Mouse (Mus musculus): ENCODE data around the gene Tnpo2.

Tnpo2 gene

DNA sequence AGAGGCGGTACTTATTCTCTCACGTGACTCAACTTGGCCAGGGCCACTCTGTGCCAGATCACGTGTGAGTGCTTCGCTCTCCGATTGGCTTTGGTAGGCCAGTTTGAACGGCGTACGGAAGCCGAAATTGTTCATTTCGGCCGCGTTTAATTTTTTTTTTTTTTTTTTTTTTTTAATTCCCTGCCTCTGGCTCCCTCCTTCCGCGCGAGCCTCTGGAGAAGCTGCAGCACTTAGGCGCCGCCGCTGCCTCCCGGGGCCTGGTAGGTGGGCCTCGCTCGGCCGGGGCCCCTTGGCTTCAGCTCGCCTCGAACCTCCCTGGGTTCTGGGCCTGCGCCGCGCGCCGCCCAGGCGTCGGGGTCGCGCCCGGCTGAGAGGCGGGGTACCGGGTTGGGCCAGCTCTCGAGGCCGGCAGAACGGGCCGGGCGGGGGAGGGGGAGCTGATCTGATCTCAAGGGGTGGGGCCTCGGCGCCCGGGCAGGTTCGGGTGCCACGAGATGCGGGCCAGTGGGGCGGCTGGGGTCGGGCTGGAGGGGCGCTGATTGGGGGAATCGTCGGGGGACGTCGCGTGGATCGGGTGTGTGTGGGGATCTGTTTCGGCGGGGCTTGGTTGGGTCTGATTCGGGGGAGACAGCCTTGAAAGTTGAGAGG, at the start of gene Tnpo2:
Gene Tnpo2 (plus strand): TSS at position 198 of the 648 bp plus-strand sequence.
- peak; percentile 91 to 94 for DNase-seq

DNA sequence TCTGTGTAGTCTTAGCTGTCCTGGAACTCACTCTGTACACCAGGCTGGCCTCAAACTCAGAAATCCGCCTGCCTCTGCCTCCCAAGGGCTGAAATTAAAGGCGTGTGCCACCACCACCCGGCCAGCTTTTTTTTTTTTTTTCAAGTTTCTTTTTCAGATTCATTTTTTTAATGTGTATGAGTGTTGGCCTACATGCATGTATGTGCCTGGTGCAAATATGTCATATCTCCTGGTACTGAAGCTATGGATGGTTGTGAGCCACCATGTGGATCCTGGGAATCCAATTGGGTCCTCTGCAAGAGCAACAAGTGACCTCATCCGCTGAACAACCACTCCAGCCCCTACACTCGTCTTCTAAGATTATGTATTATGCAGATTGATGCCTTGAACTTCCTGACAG, 49.3 kb upstream of the Tnpo2 start:
- DNase-seq = no peak

DNA sequence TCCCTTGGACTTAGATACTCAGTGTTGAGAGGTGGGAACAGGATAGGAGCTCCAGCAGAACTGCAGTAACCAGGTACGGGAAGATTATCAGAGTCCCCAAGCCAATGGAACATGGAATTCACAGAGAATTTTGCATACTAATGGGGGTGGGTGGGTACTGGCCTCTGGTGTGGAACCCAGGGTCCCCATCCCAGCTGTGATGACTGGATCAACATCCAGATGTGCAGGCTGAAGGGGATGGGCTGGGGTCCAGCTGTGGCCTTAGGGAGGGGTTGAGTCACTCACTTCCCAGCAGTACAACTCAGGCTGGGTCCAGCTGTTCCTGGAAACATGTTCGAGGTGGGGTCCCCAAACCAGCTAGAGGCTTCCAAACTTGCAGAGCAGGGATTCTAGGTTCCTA, 48.8 kb upstream of the Tnpo2 start:
- no peak for DNase-seq

DNA sequence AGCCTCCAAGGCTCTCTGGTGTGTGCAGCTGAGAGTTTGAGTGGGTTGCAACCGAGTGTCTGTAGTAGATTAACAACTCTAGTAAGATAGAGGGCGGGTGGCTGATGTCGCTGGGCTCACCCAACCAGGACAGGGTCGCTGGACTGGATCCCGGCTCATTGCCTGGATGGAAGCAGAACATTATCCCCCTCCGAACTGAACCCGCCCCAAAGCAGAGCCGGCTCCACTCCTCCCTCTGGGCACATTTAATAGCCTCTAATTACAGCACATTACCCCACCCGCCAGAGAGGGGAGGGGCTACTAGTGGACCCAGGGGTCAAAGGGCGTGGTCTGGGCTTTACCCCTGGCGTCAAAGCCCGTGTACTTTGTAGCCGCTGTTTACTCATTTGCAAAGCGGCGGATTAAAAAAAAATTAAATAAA, 47.4 kb upstream of the Tnpo2 start:
- peak in 1 of 2 experiments; percentile 52 for DNase-seq

DNA sequence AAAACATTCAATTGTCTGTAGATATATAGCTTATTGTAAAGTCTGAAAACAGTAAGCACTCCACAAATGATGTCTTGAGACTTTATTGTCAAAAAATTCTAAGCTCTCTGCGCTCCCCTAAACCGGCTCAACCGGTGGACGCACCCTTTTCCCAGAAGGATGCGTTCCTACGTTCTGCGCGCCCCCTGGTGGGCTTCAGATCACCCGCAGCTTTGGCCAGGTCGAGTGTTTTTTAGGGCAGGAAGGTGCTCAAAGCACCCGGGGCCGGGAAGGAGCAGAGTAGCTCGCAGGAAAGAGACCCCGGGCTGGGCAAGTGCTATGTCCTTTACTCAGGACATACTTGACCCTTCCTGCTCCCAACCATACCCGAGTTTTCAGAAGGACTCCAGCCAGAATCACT, 46.9 kb upstream of the Tnpo2 start:
- DNase-seq = peak; percentile 94 to 95

DNA sequence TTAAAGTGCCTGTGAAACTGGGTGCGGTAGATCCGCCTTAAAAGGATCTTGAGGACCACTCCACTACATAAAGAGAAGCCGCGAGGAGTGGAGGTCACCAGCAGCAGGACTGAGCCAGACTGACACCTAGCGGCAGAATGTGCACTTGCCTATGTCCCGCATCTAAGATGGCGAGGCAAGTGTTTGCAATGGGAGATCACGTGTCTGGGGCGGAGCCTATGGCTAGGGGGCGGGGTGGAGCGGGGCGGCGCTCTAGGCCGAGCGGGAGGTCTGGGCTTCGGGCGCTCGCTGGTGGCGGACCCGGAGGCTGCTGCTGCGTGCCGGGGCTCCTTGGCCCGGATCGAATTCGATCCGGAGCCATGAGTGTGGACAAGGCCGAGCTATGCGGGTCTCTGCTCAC, 46.4 kb upstream of the Tnpo2 start, which contains the start of gene Hook2:
Gene Hook2 (plus strand): TSS at position 255 of the 400 bp plus-strand sequence.
- DNase-seq = peak; percentile 98 to 99

DNA sequence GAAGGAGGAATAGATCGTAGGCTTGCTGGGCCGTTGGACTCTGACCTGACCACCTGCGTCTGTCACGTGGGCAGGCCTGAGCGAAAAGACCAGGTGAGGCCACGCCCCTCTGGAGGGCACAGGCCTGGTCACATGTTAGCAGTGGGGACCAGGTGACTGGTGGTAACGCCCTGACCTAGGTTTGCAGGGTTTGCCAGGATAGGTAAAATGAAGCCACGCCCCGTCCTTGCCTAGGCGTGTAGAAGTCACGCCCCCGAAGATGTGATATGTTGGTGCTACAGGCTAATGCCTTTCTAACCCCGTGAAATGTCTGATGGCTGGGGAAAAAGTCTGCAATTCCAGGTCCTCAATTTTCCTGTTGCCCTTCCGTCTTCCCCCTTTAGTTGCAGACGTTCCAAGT, 45.9 kb upstream of the Tnpo2 start:
- DNase-seq = peak in 1 of 2 experiments; percentile 75

DNA sequence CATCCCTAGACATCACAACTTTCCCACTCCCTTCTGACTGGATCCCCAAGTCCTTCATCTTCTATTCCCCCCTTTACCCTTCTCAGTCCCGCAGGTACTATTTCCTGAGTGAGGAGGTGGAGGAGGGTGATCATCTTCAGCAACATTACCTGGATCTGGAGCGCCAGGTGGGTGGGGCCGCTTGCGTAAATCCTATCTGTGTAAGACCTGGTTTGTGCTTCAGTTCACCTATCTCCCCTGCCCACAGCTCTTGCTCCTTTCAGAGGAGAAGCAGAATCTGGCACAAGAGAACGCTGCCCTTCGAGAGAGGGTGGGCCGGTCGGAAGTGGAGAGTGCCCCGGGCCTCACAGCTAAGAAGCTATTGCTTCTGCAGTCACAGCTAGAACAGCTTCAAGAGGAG, 42.3 kb upstream of the Tnpo2 start:
- DNase-seq = no peak

DNA sequence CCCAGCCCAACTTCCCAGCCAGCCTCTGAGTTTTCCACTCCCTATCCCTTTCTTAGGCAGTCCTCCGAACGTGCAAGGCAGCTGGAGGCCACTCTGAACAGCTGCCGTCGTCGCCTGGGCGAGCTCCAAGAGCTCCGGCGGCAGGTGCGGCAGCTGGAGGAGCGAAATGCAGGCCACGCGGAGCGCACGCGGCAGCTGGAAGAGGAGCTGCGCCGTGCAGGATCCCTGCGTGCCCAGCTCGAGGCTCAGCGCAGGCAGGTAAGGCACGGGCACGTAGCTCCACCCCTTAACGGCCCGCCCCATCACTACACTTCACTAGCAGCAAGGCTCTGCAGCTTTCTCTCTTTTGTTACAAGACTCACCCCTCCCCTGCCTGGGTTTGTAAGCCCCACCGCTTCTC, 41.0 kb upstream of the Tnpo2 start:
- no peak for DNase-seq

DNA sequence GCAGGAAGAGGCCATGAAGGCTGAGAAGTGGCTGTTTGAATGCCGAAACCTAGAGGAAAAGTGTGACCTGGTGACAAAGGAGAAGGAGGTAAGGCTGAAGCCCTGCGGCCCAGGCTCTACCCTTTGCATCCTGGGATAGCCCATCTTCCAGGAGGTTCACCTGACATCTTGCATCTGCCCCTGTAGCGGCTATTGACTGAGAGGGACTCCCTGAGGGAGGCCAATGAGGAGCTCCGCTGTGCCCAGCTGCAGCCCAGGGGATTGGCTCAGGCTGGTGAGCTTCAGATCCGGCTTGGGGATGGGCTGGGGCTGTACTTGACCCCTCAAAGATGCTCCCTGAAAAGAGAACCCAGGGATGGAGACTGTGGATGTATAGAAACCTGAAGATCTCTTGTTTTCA, 39.7 kb upstream of the Tnpo2 start:
- DNase-seq = no peak

DNA sequence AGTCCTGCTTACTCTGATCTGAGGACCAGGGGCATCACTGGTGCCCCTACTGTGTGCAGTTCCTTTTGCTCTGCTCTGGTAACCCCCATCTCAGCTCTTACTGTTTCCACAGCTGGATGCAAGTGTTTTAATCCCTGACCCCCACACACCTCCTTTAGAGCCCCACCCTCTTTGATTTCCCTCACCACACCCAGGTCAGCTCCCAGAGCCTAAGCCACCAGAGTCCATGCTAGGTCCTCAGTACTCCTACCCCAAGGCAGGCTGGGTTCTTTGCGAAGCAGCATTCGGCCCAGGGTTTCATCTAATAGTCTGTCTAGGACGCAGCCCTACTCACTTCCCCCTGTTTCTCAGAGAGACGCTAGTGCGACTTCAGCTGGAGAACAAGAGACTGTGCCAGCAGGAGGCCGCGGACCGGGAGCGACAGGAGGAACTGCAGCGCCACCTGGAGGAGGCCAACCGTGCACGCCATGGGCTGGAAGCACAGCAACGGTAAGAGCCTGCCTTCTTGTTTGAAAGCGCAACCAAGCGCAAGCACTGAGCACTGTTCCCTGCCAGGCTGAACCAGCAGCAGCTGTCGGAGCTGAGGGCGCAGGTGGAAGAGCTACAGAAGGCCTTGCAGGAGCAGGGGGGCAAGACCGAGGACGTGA, 38.9 kb upstream of the Tnpo2 start:
- DNase-seq = peak; percentile 96 to 99

DNA sequence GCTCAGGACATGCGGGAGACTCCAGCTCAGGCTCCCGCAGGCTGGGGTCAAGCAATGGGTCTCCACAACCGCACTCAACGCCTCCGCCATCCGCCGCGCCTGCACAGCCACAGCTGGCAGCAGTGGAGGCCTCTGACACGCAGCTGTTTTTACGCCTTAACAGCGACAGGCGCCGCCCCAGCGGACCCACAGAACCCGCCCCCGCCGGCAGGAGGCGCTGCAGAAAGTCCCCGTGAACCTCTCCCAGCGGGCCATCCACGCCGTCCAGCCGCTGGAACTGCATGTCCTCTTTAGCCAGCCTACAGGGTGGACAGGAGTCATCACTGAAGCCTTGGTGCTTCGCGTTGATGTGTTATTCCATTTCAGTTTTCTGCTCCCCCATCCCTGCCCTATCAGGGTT, 29.0 kb upstream of the Tnpo2 start:
- no peak for DNase-seq

DNA sequence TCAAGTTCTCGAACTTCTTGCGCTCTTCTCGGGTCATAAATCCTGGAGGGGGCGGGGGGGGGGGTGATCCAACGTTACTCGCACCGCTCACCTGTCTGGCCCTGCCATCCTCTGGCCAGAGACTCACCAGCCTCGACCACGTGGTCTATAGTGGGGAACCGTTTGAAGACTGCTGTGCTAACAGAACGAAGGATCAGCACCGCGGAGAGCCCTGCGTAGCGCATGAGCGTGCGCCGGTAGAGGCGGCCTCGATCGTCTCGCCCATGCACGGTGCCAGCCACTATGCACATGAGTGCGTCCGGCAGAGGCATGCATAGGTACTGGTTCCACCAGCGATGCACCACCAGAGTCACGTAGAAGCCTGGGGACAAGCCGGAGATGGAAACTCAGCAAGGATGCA, 25.5 kb upstream of the Tnpo2 start:
- DNase-seq = no peak

DNA sequence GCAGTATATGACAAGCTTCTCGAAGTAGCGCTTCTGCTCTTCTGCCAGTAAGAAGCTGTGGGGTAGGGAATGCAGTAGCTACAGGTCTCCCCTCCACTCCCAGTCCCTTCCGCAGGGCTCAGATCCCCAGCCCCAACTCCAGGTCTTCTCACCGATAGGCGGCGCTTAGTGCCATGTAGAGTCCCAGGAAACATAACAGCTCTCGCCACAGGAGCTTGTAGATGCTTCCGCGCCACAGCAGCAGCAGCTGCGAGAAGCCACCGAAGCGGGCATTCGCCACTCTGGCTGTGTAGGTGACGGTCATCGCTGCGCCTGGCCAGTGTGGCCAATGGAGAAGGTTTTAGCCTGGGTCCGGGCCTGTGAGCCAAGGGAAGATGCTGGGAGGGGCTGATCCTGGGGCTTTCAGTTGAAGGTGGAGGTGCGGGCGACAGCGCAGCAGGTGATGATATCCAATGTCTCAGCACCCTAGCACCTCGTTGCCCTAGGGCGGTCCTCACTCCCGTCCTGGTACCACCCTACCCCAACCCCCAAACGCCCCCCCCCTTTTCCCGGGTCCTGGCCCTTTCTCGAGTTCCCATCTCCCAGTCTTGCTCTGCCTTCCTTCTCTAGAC, 23.4 kb upstream of the Tnpo2 start:
- DNase-seq = peak; percentile 65 to 78

DNA sequence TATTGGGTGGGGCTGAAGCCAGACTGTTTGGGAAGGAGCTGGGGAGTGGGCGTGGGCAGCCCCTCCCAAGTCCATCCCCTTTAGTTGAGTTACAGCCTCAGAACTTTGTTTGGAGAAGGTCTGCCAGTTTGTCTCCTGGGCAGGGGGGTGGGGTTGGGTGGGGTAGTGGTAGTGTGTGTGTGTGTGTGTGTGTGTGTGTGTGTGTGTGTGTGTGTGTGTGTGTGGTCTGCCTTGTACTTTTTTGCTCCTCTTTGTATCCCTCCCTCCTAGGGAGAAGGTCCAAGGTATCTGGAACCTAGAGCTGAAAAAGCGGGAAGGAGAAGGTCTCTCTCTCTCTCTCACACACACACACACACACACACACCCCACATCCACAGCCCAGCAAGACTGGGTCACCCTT, 22.3 kb upstream of the Tnpo2 start, which contains the start of gene Best2:
Gene Best2 (minus strand): TSS at position 101 of the 400 bp plus-strand sequence.
- no peak for DNase-seq

DNA sequence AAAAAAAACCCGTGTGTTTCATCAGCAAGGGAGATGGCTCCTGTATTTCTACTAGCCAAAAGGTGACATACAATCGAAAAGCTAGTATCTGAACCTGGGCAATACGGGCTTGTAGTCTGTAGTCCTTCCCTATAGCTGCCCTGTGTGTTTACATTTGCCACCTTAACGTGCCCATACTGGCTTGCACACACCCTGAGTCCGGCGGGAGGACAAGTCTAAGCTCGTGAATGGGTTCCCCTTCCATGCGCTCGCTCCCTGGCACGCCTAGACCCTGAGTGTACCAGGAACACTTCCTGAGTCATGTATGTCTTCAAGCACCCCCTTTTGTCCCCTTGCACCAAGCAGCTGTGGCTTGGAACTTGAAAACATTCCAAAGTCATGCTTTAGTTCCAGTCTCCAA, 20.0 kb upstream of the Tnpo2 start:
- no peak for DNase-seq

DNA sequence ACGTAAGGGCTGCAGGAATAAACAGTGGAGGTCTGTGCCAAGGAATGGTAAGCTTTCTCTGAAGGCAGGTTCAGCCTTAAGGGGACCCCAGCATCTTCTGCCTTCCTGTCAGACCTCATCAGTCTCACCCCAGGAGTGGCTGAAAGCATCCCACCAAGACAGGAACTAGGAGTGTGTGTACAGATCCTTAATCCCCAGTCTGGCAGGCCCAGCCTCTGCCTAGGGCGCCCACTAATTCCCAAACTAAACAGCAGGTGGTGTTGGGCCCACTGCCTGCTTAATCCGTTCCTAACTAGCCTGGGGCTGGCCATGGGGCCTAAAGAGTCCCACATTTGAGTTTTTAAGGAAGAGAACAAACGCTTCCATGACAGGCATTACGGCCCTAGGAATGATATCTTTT, 19.5 kb upstream of the Tnpo2 start:
- no peak for DNase-seq

DNA sequence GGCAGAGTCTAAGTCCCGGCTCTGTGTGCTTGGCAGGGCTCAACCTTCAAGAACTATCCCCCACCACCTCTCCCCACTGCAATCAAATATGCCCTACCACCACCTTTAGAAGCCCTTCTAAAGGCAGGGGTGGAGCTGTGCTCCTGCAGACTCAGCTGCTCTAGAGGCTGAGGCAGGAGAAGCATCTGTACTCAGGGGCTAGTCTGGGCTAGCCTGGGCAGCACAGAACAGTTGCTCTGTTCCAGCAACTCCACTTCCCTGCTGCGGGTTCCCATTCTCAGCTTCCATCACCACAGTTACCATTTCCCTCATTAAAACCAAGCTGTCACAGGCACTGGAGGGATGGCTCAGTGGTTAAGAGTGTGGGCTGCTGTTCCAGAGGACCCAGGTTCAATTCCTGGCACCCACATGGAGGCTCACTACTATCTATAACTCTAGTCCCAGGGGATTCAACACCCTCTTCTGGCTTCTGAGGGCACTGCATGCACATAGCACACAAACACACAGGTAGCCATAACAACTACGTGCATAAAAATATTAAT, 15.1 kb upstream of the Tnpo2 start:
- DNase-seq = no peak

DNA sequence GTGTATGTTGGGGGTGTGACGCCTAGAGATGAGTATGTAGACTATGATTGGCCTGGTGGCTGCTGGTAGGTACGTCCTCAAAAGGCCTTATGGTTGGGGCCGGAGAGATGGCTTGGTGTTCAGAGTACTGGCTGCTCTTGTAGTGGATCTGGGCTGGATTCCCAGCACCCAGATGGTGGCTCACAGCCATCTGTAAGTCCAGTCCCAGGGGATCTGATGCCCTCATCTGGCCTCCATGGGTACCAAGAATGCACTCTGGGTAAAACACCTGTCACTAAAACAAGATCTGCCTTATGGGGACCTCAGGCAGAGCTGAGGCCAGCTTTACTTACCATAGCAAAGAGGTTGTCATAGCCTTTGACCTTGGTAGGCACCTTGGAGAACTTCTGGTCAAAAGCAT, 12.9 kb upstream of the Tnpo2 start:
- DNase-seq = no peak

DNA sequence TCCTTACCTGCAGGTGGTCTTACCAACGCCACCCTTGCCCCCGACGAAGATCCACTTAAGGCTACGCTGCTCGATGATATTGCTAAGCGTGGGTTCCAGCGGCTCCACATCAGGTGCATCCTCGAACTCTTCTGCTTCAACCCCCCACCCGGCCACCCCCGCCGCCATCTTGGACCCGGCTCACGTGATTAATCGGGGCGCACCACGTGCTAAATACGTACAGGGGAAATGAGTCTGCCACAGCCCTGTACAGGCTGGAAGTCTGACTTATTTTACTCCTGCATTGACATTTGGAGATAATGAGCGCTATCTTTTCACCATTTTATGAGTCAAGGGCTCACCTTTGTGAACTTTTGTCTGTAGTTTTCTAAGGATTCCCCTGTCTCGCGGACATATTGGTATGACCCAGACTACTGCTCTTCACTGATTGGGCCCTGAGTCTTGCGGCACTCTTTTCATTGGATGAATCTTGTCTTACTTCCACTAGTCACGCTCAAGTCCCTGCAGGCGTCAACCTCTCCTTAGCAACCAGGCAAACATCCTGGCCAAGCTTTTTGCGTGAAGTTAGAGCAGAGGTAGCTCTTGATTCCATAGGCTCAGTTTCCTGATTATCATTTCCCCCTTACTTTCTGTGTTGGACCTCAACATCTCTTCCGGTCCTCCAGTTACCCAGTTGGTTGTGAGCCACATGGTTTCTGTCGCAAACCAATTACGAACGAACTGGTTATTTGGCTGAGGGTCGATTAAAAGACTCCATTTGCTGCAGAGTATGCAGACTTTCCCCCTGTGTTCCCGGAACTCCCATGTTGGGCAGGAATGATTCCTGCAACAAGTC, 11.4 kb upstream of the Tnpo2 start, which contains the start of gene Asna1:
Gene Asna1 (minus strand): TSS at position 184 of the 835 bp plus-strand sequence.
- peak; percentile 88 to 89 for DNase-seq

DNA sequence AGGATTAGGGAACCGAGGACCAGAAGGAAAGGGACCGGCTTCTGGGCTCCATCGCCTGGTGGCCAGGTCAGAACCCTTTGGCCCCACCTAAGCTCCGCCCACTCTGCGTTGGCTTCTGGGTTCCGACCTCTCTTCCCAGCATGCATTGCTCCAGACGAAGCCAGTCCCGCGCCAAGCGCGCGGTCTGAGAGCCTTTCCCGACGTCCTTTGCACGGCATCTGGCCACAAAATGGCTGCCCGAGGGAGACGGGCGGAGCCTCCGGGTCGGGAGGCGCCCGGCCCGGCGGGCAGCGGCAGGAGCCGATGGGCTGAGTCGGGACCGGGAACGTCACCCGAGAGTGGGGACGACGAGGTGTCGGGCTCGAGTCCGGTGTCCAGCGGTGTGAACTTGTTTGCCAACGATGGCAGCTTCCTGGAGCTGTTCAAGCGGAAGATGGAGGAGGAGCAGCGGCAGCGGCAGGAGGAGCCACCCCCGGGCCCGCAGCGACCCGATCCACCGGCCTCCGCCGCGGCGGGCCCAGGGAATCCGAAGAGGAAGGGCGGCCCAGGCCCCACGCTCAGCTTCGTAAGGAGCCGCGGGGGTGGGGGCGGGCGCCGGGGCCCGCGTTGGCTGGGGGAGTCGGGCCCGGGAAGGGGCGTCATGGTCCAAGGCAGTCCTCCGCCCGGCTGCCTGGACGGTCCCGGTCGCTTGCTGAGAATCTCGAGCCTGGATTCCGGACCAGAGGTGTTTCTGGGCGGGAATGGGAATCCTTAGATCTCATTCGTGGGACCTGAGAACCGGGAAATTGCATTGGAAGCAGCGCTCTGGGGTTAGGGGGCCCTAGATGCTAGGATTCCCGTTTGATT, 9.8 kb upstream of the Tnpo2 start, which contains the start of gene Trir:
Gene Trir (plus strand): TSS at position 154 of the 846 bp plus-strand sequence.
- peak; percentile 98 for DNase-seq

DNA sequence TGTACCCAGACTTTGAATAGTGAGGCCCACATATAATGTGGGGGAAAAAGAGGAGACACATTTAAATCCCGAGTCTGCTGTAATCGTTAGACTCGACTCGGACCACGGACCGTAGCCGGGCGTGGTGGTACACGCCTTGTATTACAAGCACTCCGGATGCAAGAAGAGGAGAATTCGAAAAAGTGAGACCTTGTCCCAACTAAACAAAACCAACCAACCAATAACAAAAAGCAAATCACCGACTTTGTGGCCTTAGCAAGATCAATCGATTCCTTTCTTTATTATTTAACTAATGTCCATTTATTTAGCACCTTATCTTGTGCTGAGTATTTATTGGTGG, 9.2 kb upstream of the Tnpo2 start:
- no peak for DNase-seq
